Mouse (Mus musculus) forebrain, embryonic 14.5 days (tissue): Measurements from ENCODE around the gene Ranbp1. TPM values are rescaled to one million over a fixed set of nuclear protein-coding genes. Genes with fewer than 3 reads are reported as not detected.

Experiments
- ATAC-seq: fragments of 200-750 bp; cut with Nextera tagmentation; 2 replicates; pipeline ENCODE4 v1.8.0; 2017; ENCODE audit warnings: mild to moderate bottlenecking, moderate library complexity
- DNase-seq: peaks from one replicate; pipeline ENCODE4 v3.0.0-alpha.2; 2015; ENCODE audit warnings: low spot score
- H3K27ac ChIP-seq: fragments of 300-500 bp; sonication (generic); 2 replicates; pipeline ENCODE4 v1.5.1; 2014; ENCODE audit warnings: low read depth, mild to moderate bottlenecking, control low read depth, low read length, moderate library complexity
- H3K27me3 ChIP-seq: fragments of 300-500 bp; sonication (generic); replicated peaks from 2 replicates; pipeline ENCODE4 v1.6.1; 2014; ENCODE audit warnings: low read length, control low read depth, mixed read lengths; ENCODE audit not compliant: control insufficient read depth, insufficient read depth
- H3K36me3 ChIP-seq: fragments of 300-500 bp; sonication (generic); 2 replicates; pipeline ENCODE4 v1.6.1; 2014; ENCODE audit warnings: low read length, control low read depth; ENCODE audit not compliant: control insufficient read depth, insufficient read depth
- H3K4me1 ChIP-seq: fragments of 300-500 bp; sonication (generic); 2 replicates; pipeline ENCODE4 v1.6.1; 2014; ENCODE audit warnings: antibody characterized with exemption, low read length, control low read depth; ENCODE audit not compliant: control insufficient read depth, insufficient read depth
- H3K4me2 ChIP-seq: fragments of 300-500 bp; sonication (generic); 2 replicates; pipeline ENCODE4 v1.6.1; 2014; ENCODE audit warnings: mild to moderate bottlenecking, control low read depth, low read length
- H3K4me3 ChIP-seq: fragments of 300-500 bp; sonication (generic); 2 replicates; pipeline ENCODE4 v1.5.1; 2014; ENCODE audit warnings: low read depth, low read length, control low read depth
- H3K9ac ChIP-seq: fragments of 300-500 bp; sonication (generic); 2 replicates; pipeline ENCODE4 v1.6.1; 2014; ENCODE audit warnings: mild to moderate bottlenecking, low read length, control low read depth, moderate library complexity
- H3K9me3 ChIP-seq: fragments of 300-500 bp; sonication (generic); replicated peaks from 2 replicates; pipeline ENCODE4 v1.6.1; 2016; ENCODE audit warnings: low read length, control low read depth, mixed read lengths; ENCODE audit not compliant: control insufficient read depth
- WGBS: fragments of 180-500 bp; shearing (Covaris S2); extraction: QIAGEN DNeasy Blood & Tissue Kit; methylation state at CpG from one replicate; pipeline ENCODE4 v1.1.7; 2014; 5-methylcytosine and 5-hydroxymethylcytosine counted together
- polyA plus RNA-seq: library from polyadenylated mRNA; unstranded; fragments of >200 nt; fragmentation: Nextera tagmentation; extraction: Ambion mirVana; gene quantifications from 2 replicates; pipeline ENCODE4 v1.2.1, GENCODE M21; 2014

Ranbp1 gene
- polyA plus RNA-seq, 1 experiment from 2014 or later = 537 TPM

DNA sequence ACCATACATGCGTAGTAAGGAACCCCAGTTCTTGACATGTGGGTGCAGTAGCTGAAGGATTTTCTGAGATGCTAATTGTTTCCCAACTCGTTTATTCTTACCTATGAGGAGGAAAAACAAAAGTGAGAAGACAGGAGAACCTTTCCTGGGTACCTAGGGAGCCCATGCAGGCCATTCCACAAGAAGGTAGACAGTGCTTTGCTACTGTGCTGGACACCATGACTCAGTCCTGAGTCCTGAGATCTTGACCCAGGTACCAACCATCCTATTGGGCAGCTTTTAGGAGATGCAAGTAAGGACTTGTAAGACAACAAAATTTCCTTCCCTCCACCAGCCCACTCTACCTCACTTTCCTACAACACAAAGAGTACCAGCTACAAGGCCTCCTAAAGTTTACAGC lies 9.7 kb upstream of the Ranbp1 start, which contains the start of gene Gm49776:
Gm49776 (minus strand) TSS at position 101 of the 400 bp plus-strand sequence.
- ATAC-seq (no peak), DNase-seq (no peak)
- H3K27ac ChIP-seq = no peak within 1 kb of the TSS
- H3K36me3 ChIP-seq = peaks cover 92% of the 10 kb centered on the region
- no peaks in the 10 kb centered on the region for H3K4me1 ChIP-seq
- H3K9me3 ChIP-seq = no peaks in the 10 kb centered on the region
- no peak within 1 kb of the TSS for H3K4me3 ChIP-seq
- no peak within 1 kb of the TSS for H3K4me2 ChIP-seq
- no peak within 1 kb of the TSS for H3K9ac ChIP-seq
- WGBS = 95% methylated on average over 2 of the region's 2 CpGs
- no peaks in the 10 kb centered on the region for H3K27me3 ChIP-seq

DNA sequence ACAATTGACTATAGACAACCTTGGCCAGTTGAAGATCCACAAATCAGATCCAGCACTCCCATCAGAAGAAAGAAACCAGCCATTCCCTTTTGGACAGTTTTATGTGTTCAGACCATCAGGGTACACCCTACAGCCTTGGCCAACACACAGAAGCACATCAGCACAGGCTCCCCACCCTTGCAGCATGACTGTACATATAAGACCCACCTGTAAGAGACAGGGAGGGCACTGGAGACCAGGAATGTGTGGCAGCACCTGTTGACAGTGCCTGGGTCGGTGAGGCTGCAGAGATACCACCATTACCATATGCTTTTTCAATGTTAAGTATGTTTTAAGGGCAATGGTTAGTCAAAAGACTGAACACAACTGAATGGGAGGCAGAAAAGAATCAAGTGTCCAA lies 5.3 kb upstream of the Ranbp1 start:
- no peaks in the 10 kb centered on the region for H3K27me3 ChIP-seq
- H3K4me3 ChIP-seq = no peak overlapping the region
- 85% methylated on average over 1 of the region's 1 CpGs for WGBS
- no peak overlapping the region for H3K27ac ChIP-seq
- peaks cover 85% of the 10 kb centered on the region for H3K36me3 ChIP-seq
- no peaks in the 10 kb centered on the region for H3K9me3 ChIP-seq
- no peak for ATAC-seq
- H3K4me2 ChIP-seq = no peak overlapping the region
- no peak for DNase-seq
- H3K9ac ChIP-seq = no peak overlapping the region
- H3K4me1 ChIP-seq = peaks cover 16% of the 10 kb centered on the region

DNA sequence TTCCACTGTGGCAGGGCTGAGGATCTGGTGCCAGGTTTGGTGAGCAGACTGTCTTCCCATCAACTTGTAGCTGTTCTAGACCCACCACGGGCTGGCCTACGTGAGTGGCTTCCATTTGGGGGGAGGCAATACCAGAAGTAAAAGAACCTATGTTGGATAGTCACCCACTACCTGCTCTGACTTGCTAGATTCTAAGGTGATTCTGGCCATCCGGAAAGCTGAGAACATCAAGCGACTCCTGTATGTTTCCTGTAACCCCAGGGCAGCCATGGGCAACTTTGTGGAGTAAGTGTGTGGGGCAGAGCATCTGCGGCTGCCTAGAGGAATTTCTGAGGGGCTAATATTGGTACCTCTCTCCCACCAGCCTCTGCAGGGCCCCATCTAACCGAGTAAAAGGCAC lies 4.2 kb upstream of the Ranbp1 start:
- Histone ChIP-seq H3K36me3 (peaks cover 75% of the 10 kb centered on the region), H3K27me3 (no peaks in the 10 kb centered on the region), H3K4me2 (no peak overlapping the region), H3K27ac (no peak overlapping the region), H3K4me3 (no peak overlapping the region), H3K4me1 (peaks cover 16% of the 10 kb centered on the region), H3K9me3 (no peaks in the 10 kb centered on the region), H3K9ac (no peak overlapping the region)
- ATAC-seq = no peak
- 86% methylated on average over 6 of the region's 6 CpGs for WGBS
- no peak for DNase-seq

DNA sequence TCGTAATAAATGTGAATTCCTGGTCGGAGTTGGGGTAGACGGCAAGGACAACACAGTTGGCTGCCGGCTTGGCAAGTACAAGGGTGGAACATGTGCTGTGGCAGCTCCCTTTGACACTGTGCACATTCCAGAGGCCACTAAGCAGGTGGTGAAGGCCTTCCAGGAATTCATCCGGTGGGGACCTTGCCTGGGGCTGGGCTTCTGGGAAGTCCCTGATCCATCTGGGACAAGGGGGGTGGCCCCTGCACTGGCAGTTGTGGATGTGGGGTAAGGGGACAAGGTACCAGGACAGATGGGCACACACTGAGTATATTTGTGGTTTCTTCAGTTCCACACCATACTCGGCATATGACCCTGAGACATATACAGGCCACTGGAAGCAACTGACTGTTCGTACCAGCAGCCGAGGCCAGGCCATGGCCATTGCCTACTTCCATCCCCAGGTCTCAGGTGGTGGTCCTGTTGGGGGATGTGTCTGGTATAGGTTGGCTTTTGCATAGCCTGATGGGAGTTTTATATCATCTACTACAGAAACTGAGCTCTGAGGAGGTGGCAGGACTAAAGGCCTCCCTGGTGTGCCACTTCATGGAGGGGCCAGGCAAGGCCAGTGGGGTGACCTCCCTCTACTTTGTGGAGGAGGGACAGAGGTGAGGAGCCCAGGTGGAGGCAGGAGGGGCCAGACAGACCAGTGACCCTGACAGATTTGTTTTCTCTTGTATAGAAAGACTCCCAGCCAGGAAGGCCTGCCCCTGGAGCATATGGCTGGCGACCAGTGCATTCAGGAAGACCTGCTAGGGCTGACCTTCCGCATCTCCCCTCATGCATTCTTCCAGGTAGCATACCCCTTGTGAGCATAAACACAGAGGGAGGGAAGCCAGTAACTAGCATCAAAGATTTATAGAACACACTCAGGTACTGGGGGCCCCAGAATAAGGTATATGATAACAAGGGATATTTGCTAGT lies 2.6 kb upstream of the Ranbp1 start:
- H3K9me3 ChIP-seq = no peaks in the 10 kb centered on the region
- ATAC-seq (no peak), DNase-seq (no peak)
- H3K27me3 ChIP-seq = no peaks in the 10 kb centered on the region
- H3K36me3 ChIP-seq = peaks cover 69% of the 10 kb centered on the region
- no peak overlapping the region for H3K4me3 ChIP-seq
- H3K27ac ChIP-seq = no peak overlapping the region
- peak overlapping the region; percentile 82 for H3K4me2 ChIP-seq
- 72% methylated on average over 10 of the region's 10 CpGs for WGBS
- peaks cover 24% of the 10 kb centered on the region for H3K4me1 ChIP-seq
- H3K9ac ChIP-seq = peak overlapping the region; percentile 94

DNA sequence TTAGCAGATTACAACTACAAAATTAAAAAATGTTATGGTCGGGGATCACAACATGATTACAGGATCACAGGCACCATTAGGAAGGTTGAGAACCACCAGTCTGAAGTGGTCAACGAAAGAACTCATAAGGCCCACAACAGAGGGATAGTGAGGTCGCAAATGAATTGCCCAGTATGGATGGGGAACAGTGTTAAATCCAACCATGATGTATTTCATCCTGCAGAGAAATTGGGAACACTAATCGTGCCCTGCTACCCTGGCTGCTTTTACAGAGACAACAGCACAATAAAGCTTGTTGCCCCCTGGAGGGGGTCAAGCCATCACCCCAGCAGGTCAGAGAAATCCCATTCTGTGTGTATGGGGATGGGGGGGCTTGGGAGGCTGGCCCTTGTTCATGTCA lies 1.7 kb upstream of the Ranbp1 start:
- Histone ChIP-seq H3K4me2 (peak overlapping the region; percentile 82), H3K9ac (peak overlapping the region; percentile 94), H3K4me3 (peak overlapping the region; percentile 95), H3K4me1 (peaks cover 24% of the 10 kb centered on the region), H3K36me3 (peaks cover 71% of the 10 kb centered on the region), H3K27me3 (no peaks in the 10 kb centered on the region), H3K9me3 (no peaks in the 10 kb centered on the region), H3K27ac (no peak overlapping the region)
- WGBS = 57% methylated on average over 4 of the region's 4 CpGs
- DNase-seq (no peak), ATAC-seq (no peak)

DNA sequence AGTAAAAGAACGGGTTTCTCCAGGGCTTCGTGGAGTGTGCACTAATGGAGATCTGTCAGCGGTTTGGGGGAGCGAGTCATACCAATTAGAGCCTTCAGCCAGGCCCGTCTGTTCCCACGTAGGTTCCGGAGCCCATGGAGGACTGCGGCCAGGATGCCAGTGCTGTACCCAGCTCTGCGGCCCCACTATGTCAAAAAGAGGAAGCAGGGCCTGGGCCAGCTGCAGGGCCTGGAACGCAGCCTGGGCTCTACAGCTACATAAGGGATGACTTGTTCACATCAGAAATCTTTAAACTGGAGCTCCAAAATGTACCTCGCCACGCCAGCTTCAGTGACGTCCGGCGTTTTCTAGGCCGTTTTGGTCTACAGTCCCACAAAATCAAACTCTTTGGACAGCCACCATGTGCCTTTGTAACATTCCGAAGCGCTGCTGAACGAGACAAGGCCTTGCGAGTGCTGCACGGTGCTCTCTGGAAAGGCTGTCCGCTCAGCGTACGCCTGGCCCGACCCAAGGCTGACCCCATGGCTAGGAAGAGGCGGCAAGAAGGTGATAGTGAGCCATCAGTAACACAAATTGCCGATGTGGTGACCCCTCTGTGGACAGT lies 934 bp upstream of the Ranbp1 start:
- no peak for DNase-seq
- H3K4me1 ChIP-seq = peaks cover 24% of the 10 kb centered on the region

DNA sequence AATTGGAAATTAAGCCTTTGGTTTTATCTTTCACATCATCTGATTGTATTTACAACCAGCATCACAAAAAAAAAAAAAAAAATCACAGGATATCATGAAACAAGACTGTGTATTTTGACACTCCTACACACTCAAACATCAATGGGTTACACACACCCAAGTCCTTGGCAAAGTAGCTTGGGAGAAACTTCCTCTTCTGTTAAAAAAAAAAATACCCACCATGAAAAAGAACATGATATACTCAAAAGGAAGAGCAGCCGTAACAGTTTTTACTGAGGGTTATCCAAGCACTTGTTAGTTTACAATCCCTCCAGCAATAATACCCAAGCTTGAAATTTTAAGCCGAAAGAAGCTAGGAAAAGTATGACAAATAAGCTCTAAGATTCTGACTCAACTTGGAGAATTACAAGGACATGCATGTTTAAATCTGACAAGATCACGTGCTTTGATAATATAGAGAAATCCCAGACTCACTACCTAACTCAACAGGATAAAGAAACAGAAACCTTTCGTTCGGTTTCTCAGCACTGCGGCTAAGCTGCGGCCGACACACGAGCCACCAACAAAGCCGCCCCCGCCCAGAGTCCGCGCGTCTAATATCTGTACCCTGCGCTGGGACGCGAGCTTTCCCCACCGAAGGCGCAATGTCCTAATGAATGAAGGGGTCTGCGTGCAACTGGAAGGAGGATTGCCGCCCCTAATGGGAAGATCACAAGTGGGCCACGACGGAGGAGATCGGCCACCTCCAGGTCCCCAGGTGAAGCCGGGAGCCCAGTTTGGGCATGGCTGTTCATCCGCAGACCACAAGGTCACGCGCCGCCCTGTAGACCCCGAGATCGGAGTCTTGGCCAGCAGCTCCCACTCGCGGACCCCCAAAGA lies 772 bp downstream of the Ranbp1 start:
- Histone ChIP-seq H3K27ac (peak overlapping the region; percentile 89), H3K4me2 (peak overlapping the region; percentile 82), H3K9me3 (no peaks in the 10 kb centered on the region), H3K4me1 (peaks cover 24% of the 10 kb centered on the region), H3K36me3 (peaks cover 72% of the 10 kb centered on the region), H3K4me3 (peak overlapping the region; percentile 95), H3K9ac (peak overlapping the region; percentile 94), H3K27me3 (no peaks in the 10 kb centered on the region)
- DNase-seq (peak; percentile 41), ATAC-seq (0 out of 2 replicates have a peak, but pooled peaks have one; percentile 0)
- WGBS = under 1% methylated on average over 33 of the region's 33 CpGs

More for the DNA sequence above, 934 bp upstream of the Ranbp1 start:
- H3K4me3 ChIP-seq = peak overlapping the region; percentile 95
- no peaks in the 10 kb centered on the region for H3K9me3 ChIP-seq
- H3K9ac ChIP-seq = peak overlapping the region; percentile 94
- peak overlapping the region; percentile 82 for H3K4me2 ChIP-seq
- peak overlapping the region; percentile 89 for H3K27ac ChIP-seq
- ATAC-seq = no peak; the same call in 1 of the 2 replicates
- H3K36me3 ChIP-seq = peaks cover 72% of the 10 kb centered on the region
- no peaks in the 10 kb centered on the region for H3K27me3 ChIP-seq
- 8% methylated on average over 27 of the region's 27 CpGs for WGBS

DNA sequence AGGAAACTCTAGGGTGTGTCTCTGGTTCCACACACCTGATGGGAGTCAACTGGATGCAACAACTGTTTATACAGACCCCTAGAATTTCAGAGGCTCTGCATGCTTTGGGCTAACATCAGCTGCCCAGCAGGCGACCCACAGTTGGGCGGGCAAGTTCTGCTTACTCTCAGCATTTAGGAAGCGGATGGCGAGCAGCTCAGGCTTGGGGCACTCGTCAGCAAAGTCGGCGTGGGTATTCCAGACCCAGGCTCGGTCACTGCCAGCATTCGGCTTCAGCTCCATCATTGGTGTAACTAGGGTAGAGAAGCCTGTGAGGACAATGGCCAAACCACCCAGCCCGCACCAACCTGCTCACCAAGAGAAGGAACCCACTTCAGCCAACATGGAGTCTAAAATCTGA lies 7.0 kb downstream of the Ranbp1 start:
- Histone ChIP-seq H3K4me2 (no peak overlapping the region), H3K4me3 (no peak overlapping the region), H3K36me3 (peaks cover 89% of the 10 kb centered on the region), H3K9ac (no peak overlapping the region), H3K4me1 (peaks cover under 1% of the 10 kb centered on the region), H3K27ac (no peak overlapping the region), H3K27me3 (no peaks in the 10 kb centered on the region), H3K9me3 (no peaks in the 10 kb centered on the region)
- no peak for DNase-seq
- ATAC-seq = no peak
- WGBS = 92% methylated on average over 10 of the region's 10 CpGs
